Mouse (Mus musculus) olfactory bulb, adult 2 months (tissue): Measurements from ENCODE around the gene 4933415A04Rik. TPM values are rescaled to one million over a fixed set of nuclear protein-coding genes. Genes with fewer than 3 reads are reported as not detected.

Experiments
- H3K27ac ChIP-seq: fragments of 200-500 bp; 2 replicates; pipeline ENCODE4 v1.5.1; 2012; ENCODE audit warnings: low read depth, low read length; ENCODE audit not compliant: insufficient read depth
- H3K4me1 ChIP-seq: fragments of 200-500 bp; 2 replicates; pipeline ENCODE4 v1.6.1; 2012; ENCODE audit warnings: low read length; ENCODE audit not compliant: control insufficient read depth, insufficient read depth
- H3K4me3 ChIP-seq: fragments of 200-500 bp; 2 replicates; pipeline ENCODE4 v1.5.1; 2012; ENCODE audit warnings: mild to moderate bottlenecking, low read depth, low read length, moderate library complexity; ENCODE audit not compliant: insufficient read depth
- CTCF ChIP-seq: fragments of 200-500 bp; IDR thresholded peaks from 2 replicates; pipeline ENCODE4 v1.5.1; 2012; ENCODE audit warnings: low read depth, mild to moderate bottlenecking, low read length, moderate library complexity; ENCODE audit not compliant: insufficient read depth
- POLR2A ChIP-seq: fragments of 200-500 bp; IDR thresholded peaks from 2 replicates; pipeline ENCODE4 v1.6.1; 2012; ENCODE audit warnings: mild to moderate bottlenecking, low read depth, low read length, moderate library complexity; ENCODE audit not compliant: insufficient read depth
- WGBS: fragments of 180-500 bp; shearing (Covaris S2); methylation state at CpG from one replicate; pipeline ENCODE4 v1.1.7; 2018; 5-methylcytosine and 5-hydroxymethylcytosine counted together
- polyA plus RNA-seq: library from polyadenylated mRNA; stranded (reverse); fragments of >200 nt; gene quantifications from 2 replicates; pipeline ENCODE4 v1.2.4, GENCODE M21; 2012; ENCODE audit warnings: low replicate concordance; ENCODE audit not compliant: missing spikeins, insufficient read depth, insufficient read length

4933415A04Rik gene
- polyA plus RNA-seq, 1 experiment, result not detected

- Histone ChIP-seq H3K27ac (no peak overlapping the region), H3K4me1 (peaks cover 14% of the 10 kb centered on the region), H3K4me3 (no peak overlapping the region)
- WGBS, result 32% methylated on average over 5 of the region's 5 CpGs
- TF ChIP-seq POLR2A (no peak), CTCF (no peak)
Observed at GRCm38 (mm10) chr11:43617924-43618323, 31.1 kb downstream of the 4933415A04Rik start.

GRCm38 (mm10) chr11:43618403-43618802 lies 31.6 kb downstream of the 4933415A04Rik start:
- TF ChIP-seq POLR2A (no peak), CTCF (no peak)
- WGBS, result 62% methylated on average over 7 of the region's 7 CpGs
- peak overlapping the region; percentile 1; the same call in 1 of the 2 replicates for H3K27ac ChIP-seq
- H3K4me3 ChIP-seq, result no peak overlapping the region
- H3K4me1 ChIP-seq, result peaks cover 10% of the 10 kb centered on the region; the same call in 1 of the 2 replicates

- Histone ChIP-seq H3K4me1 (peaks cover 20% of the 10 kb centered on the region), H3K27ac (no peak overlapping the region), H3K4me3 (no peak overlapping the region)
- 93% methylated on average over 5 of the region's 5 CpGs for WGBS
- no peak for TF ChIP-seq POLR2A
- no peak for TF ChIP-seq CTCF
Observed at GRCm38 (mm10) chr11:43621769-43622168, 34.9 kb downstream of the 4933415A04Rik start.

GRCm38 (mm10) chr11:43624341-43624740 lies 37.5 kb downstream of the 4933415A04Rik start:
- peaks cover 16% of the 10 kb centered on the region for H3K4me1 ChIP-seq
- WGBS, result 97% methylated on average over 1 of the region's 1 CpGs

GRCm38 (mm10) chr11:43626300-43626926 lies 39.6 kb downstream of the 4933415A04Rik start:
- peaks cover 16% of the 10 kb centered on the region for H3K4me1 ChIP-seq
- H3K27ac ChIP-seq, result peak overlapping the region; percentile 45
- 7% methylated on average over 12 of the region's 12 CpGs for whole genome bisulfite sequencing
- TF ChIP-seq POLR2A (no peak), CTCF (no peak)
- peak overlapping the region; percentile 15 for H3K4me3 ChIP-seq

More at GRCm38 (mm10) chr11:43624341-43624740, 37.5 kb downstream of the 4933415A04Rik start:
- Histone ChIP-seq H3K4me3 (no peak overlapping the region), H3K27ac (no peak overlapping the region)
- TF ChIP-seq CTCF (no peak), POLR2A (no peak)

- Histone ChIP-seq H3K27ac (peak overlapping the region; percentile 45), H3K4me1 (peaks cover 16% of the 10 kb centered on the region), H3K4me3 (no peak overlapping the region; the same call in 1 of the 2 replicates)
- 31% methylated on average over 18 of the region's 18 CpGs for WGBS
- TF ChIP-seq CTCF (no peak), POLR2A (no peak)
Observed at GRCm38 (mm10) chr11:43626927-43627645, 40.2 kb downstream of the 4933415A04Rik start.

- H3K4me1 ChIP-seq, result peaks cover 25% of the 10 kb centered on the region
- TF ChIP-seq POLR2A (no peak), CTCF (no peak)
- 96% methylated on average over 9 of the region's 9 CpGs for WGBS
Observed at GRCm38 (mm10) chr11:43631645-43632044, 44.8 kb downstream of the 4933415A04Rik start.

GRCm38 (mm10) chr11:43632566-43632965 lies 45.7 kb downstream of the 4933415A04Rik start:
- H3K27ac ChIP-seq, result peak overlapping the region; percentile 64
- peaks cover 18% of the 10 kb centered on the region for H3K4me1 ChIP-seq
- WGBS, result 37% methylated on average over 4 of the region's 4 CpGs
- TF ChIP-seq CTCF, result no peak
- TF ChIP-seq POLR2A, result no peak
- no peak overlapping the region for H3K4me3 ChIP-seq

More at GRCm38 (mm10) chr11:43631645-43632044, 44.8 kb downstream of the 4933415A04Rik start:
- H3K4me3 ChIP-seq, result no peak overlapping the region
- no peak overlapping the region for H3K27ac ChIP-seq

- TF ChIP-seq POLR2A, result no peak
- TF ChIP-seq CTCF, result no peak
- H3K4me1 ChIP-seq, result peaks cover 18% of the 10 kb centered on the region
- H3K27ac ChIP-seq, result no peak overlapping the region
- 77% methylated on average over 6 of the region's 6 CpGs for WGBS
- no peak overlapping the region for H3K4me3 ChIP-seq
Observed at GRCm38 (mm10) chr11:43633165-43633564, 46.3 kb downstream of the 4933415A04Rik start.
